Mouse (Mus musculus): ENCODE results near the gene Eef1akmt2.

Eef1akmt2 gene

DNA sequence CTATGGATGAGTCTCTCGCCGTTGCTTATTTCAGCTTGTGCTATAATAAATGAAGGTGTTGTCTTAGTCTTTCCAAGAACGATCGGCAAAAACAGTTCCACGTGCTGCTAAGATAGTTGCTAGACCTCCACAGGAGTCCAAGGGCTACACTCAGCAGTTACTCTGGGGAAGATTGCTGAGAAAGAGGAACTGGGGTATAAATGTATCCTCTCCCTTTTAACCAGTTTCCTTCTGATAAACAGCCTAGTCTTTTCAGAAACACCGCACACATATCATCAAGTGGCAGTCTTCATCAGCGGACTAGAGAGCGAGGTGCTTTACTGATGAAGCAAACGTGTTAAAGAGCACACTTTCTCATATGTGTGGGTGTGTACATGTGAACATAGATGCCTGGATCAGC, 13.8 kb upstream of the Eef1akmt2 start:
- DNase-seq = no peak

DNA sequence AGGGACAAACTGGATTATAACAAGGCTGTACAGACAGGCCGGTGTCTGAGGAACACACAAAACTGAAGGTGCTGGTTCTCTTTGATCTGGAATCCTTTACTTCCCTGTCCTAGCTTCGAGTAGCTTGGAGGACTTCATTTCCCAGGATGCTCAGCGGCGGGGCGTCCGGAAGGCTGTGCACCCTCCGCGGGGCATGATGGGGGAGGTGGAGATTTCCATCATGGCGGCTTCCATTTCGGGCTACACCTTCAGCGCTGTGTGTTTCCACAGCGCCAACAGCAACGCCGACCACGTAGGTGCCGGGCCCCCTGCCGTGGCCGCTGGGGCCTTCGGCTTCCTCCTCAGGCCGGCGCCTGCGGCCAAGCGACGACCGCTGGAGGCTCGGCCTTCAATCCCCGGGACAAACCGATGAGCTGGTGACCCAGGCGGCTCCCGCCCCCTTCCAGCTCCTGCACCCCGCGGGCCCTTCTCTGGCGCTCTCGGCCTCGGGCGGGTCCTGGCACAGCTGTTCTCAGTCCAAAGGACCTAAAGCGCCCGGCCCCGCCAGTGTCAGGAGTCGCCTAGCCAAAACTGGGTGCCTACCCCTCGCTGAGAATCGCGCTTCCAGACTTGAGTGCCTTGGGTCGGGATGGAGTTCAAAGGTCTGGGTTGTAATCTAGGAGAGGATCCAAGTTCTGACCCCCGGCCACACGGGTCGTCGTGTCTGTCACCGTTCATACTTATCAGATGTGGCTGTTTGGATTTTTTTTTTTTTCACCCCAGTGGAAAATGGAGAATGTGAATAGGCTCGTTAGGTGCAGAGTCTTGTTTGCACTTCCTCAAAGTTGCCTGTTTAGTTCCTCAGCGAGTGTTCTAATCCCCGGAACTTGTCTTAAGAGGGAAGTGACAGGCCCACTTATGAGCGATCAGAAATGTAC, 6.8 kb upstream of the Eef1akmt2 start, which contains the start of gene Abraxas2:
Abraxas2 (plus strand) TSS at position 184 of the 917 bp plus-strand sequence.
- peak; percentile 94 for DNase-seq

DNA sequence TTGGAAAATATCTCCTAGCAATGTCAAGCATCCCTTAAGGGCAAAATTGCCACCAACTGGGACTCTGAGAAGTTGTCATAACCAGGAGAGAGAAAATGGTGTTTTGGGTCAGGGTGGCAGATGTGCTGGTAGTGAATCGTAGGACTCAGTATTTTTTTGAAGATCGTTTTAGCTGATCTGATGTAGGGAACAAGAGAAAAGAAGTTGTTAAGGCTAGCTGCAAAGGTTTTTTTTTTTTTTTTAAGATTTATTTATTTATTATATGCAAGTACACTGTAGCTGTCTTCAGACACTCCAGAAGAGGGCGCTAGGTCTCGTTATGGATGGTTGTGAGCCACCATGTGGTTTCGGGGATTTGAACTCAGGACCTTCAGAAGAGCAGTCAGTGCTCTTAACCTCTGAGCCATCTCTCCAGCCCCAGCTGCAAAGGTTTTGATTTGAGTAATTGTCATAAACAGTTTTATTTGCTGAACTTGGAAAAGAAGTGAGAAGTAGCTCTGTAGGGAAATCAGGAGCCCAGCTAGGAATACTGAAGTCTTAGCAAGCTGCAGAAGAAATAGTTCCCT, 5.7 kb upstream of the Eef1akmt2 start:
- DNase-seq = no peak

DNA sequence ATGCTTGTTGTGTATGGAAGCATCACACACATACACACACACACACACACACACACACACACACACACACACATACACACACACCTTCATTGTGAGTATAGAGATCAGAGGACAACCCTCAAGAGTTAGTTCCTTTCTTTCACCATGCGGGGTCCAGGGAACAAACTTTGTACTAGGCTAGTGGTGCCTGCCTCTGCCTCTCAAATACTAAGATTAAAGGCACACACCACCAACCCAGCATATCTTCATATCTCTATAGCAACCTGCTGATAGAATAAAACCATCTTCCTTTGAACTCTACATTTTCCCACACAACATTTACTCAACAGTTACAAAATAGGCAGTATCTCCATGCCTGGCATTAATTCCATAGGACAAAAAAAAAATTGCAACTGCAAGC, 3.6 kb upstream of the Eef1akmt2 start:
- DNase-seq = no peak

DNA sequence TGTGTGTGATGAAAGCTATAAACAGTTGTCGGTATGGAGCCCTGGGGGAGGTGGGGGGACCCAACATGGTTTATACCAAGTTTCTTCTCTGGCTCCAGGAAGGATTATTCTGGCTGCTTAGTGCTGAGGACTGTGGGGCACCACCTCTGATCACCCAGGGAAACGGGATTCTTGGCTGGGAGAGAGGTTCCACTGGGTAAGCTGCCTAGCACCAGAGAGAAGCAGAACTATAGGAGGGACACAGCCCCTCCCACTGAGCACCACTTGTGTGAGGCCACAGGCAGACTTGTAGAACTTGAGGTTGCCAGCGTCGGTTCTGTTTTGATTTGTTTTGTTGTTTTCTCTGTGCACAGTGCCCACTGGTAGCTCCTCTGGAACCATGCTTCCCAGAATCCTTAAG, 1.5 kb upstream of the Eef1akmt2 start:
- no peak for DNase-seq

DNA sequence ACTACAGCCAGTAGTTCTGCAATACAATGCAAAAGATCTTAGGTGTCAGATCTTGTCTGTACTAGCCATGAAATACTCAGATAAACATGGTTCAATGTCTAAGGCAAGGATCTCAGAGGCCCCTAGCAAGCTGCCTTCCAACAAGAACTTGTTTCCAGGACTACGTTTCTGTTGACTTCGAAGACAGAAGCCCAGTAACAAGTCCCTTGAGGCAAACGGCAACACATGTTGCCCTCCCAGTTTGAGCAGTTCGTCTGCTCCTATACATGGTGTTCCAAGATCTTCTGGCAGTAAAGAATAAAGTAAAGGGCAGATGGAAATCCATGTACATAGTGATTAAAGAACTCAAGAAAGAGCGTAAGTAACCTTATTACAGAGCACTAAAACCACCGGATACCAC, 888 bp upstream of the Eef1akmt2 start:
- DNase-seq = no peak

DNA sequence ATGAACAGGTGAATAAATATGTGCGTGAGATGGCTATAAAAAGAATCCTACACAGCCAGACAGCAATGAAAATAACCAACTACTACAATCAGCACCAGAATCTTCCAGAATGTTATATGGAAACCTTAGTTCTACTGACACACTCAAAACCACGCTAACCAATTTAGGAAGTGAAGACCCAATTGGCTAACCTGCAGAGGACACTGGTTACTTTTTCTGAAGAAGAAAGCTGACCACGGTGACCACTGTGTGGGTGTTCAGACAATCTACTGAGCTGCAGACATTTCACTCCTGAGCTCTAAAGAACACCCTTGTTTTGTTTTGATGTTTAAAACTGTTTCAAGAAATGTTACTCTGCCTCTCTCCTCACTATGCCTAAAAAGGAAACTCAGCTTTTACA, 9.3 kb downstream of the Eef1akmt2 start:
- no peak for DNase-seq

DNA sequence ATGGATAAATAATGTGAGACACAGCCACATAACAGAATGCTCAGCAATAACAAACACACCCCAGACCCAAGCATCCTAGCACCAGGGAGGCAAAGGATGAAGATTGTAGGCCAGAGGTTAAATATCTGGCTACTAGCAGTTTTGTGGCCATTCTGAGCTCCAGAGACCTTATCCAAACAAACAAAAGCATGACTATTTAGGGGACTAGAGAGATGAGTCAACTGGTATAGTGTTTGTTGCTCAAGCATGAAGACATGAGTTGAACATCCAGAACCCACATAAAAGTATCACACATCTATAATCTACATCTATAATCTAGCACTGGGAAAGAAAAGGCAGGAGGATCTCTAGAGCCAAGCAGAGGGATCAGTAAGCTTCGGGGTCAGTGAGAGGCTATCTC, 10.0 kb downstream of the Eef1akmt2 start:
- no peak for DNase-seq

DNA sequence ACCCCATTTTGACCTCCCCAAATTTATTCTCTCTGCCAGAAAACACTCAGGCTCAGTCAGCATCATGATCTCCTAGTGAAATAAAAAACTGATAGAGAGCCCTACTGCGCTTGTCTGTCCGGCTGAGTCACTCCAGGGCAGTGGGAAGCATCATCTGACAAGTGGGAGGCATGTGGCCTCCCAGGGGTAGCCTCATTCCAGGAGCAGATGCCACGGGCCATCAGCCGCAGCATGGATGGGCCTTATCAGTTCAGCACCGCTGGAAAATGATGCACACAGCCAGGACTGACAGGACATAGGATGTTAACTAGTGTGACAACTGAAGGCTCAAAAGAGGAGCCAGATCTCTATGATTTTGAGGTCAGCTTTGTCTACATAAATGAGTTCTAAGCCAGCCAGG, 11.2 kb downstream of the Eef1akmt2 start:
- DNase-seq = no peak

DNA sequence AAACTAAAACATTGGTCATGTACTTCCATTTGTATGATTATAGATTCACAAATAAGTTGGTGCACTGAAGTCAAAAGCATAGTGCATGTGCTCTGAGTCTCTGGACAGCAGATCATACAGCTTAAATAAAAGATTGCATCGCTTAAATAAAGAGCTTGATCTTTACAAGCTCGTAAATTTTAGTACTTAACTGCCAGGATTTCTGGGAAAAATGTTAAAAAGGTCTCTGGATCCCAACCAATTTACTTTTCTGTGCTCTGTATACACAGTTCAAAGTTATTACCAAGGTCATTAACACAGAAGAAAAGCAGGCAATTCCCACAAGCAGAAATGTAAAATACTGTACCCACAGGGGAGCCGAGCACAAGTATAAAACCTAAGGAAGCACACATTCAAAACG, 21.5 kb downstream of the Eef1akmt2 start:
- DNase-seq = no peak

DNA sequence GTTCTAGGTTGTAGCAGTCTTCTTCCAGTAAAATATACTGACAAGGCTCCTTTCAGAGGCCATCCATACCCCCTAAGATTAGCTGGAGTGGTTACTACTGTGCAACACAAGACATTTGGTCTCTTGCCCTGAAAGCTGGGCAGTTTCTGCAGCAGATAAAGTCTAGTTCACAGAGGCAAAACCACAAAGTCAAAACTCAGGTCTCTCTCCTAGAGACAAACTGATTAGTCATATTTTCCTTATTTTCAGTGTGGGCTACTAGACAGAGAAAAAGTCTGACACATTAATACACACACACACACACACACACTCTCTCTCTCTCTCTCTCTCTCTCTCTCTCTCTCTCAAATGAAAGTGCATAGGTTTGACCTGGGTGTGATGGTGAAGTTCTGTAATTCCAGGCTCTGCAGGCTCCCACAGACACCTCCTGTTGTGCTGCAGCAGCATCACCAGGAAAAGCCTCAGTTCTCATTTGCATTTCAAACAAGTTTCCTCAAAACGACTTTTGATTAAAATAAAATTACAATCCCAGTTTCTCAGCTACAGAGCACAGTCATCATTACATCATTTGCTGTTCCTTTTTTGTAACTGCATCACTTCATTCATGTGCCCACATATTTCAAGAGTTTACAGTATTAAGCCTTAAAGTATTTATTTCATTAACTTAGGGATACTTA, 28.0 kb downstream of the Eef1akmt2 start:
- DNase-seq = no peak

DNA sequence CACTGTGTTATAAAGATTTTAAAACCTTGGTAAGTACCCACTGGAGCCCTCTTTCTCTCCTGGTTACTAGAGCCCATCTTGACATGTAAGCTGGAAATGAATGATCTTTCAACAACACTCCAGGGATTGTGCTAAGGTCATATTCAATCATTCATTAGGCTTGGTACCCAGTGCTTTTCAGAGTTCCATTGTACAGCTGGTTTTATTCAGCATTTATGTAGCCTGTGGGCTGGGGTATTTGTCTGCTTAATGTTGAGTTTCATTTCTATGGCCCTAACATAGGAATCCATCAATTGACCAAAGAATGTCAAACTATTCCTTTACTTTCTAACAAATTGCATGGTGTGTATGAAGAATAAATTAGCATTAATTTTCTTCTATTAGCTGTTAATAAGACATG, 28.6 kb downstream of the Eef1akmt2 start:
- DNase-seq = no peak

DNA sequence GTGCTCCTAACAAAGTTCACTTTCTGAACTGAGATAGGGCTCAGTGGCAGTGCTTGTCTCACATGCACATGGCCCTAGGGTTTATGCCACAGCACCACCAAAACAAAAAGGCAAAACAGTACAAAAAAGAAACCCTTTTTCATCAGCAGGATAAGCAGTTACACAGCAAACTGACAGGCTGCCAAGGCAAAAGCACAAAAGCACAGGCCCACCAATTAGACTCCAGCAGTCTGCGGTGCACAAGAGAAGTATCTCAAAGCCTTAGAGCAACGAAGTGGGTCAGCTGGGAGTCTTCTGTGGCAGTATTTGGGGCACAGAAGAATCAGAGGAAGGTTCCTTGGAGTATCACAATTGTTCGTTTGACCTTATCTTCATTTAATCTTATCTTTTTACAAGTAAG, 31.8 kb downstream of the Eef1akmt2 start:
- no peak for DNase-seq

DNA sequence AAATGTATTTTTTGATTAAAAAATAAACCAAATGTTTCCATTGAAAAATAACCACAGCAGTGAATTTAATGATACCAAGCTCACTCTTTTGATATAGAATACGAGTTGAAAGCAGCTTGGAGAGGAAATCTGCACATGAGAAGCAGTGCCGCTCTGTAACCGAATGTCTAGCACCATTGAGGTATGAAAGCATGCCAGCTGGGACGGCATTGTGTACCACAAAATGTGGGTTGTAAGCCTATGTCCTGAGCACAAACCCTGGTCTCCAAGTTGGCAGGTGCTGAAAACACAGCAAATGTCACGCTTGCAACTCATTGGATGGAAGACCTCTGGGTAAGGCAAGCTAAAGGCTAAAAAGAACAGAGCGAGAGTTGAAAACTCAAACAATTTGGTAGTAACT, 35.4 kb downstream of the Eef1akmt2 start:
- DNase-seq = no peak

DNA sequence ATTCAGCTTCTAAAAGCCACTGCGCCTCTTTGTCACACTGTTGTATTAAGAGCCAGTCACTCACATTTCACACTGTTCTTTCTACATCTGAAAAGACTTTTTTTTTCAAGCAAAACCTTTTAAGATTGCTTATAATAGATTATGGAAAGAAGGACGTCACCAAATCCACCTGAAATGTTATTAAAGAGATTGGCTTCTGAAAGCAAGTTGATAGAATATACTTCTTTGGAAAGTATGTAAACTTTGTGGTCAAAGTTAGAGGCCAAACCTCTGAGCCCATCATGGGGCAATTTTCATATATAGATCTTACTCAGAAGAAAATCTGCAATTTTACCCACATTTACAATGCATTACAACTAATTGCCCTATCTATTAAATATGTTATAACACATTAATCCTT, 35.9 kb downstream of the Eef1akmt2 start:
- no peak for DNase-seq

DNA sequence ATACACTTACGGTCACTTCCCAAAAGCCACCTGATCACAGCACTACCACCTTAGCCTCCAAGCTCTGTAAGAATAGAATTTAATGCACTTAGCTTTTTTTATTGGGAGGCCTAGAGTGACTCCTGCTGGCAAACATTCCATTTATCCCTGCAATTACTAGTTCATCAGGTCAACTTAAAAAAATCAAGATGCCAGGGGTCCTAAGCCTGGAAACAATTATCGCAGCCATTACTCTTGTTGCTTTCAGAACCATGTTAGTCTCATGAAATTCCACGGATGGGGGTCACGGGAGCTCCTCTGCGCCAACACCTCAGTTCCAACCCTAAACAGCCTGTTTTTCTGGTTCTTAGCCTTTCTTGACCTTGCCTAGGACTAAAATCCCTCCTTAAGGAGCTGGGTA, 37.4 kb downstream of the Eef1akmt2 start:
- no peak for DNase-seq

DNA sequence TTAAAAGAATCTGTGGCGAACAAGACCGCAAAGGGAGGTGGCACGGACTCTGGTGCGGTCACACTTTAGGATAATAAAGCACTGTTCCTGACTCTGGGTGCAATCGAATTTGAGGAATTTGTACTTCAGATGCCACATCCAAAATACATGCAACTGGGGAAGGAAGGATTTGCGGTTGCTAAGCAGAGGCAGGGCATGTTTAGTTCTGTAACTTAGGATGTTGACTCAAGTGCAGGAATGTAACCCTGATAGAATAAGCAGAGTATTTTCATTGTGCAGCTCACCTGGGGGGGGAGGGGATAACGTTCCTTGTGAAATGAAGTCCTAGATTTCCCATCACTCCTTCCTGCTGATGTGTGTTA, 38.4 kb downstream of the Eef1akmt2 start:
- DNase-seq = peak; percentile 36

DNA sequence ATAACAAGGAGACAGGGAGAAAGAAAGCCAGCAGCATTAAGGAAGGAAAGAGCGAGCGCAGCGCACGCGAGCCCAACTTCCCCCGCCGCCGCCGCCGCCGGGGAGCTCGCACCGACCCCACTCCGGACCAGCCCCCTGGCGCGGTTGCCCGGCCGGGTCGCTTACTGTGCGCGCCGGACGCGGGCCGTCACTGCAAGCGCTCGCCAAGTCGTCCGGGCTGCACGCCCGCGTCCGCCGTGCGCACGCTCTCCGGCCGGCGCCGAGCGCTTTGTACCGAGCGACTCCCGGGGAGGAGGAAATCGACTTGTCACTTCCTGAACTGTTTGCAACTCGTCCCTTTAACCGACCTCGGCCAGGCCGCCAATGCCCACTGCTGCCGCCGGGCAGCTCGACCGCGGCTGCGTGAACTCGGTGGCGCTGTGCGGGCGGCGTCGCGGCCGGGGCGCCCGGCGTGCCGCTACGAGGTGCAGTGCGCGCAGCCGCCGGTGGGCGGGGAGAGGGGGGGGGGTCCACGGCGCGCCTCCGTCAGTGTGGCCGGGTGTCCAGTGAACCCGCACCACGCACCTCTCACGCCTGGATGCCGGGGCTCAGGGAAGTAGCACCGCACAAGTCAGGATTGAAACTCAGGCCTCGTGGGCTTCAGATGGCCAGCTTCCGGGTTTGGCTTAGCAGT, 38.9 kb downstream of the Eef1akmt2 start, which contains the start of gene Fam53b:
Fam53b (minus strand) TSS at position 471 of the 673 bp plus-strand sequence.
- peak; percentile 84 for DNase-seq

DNA sequence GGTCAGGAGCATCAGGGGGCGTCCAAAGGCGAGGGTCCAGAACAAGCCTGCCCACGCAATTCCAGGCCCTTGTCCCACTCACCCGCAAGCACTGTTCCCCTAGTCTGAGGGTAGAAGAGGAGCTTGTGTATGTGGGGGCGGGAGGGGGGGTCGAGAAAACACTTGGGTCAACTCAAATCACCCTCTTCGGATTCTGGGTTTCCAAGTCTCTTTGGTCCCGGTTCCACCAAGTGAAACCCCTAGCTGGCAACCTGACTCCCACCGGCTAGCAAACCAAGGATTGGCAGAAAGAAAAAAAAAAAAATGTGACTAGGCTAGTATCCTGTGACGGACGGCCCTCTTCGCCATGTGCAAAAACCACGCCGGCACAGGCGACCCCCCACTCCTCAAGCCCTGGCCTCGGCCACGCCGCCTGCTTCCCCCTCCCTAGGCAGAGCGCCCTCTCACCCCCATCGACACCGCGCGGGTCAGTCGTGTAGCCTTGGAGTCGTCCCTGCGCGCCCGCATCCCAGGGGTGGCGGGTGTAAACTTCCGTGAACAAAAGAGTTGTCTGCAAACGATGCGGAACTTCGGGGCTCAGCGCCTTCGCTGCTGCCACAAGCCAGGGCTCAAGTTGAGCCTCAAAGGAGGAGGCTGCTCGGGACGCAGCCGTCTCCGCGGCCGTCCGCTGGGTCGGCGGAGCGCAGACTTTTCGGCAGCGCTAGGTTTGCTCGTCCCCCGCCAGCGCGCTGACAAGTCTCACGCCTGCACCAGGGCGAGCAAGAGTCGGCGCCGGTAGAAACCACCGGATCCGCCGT, 39.7 kb downstream of the Eef1akmt2 start:
- peak; percentile 73 for DNase-seq

DNA sequence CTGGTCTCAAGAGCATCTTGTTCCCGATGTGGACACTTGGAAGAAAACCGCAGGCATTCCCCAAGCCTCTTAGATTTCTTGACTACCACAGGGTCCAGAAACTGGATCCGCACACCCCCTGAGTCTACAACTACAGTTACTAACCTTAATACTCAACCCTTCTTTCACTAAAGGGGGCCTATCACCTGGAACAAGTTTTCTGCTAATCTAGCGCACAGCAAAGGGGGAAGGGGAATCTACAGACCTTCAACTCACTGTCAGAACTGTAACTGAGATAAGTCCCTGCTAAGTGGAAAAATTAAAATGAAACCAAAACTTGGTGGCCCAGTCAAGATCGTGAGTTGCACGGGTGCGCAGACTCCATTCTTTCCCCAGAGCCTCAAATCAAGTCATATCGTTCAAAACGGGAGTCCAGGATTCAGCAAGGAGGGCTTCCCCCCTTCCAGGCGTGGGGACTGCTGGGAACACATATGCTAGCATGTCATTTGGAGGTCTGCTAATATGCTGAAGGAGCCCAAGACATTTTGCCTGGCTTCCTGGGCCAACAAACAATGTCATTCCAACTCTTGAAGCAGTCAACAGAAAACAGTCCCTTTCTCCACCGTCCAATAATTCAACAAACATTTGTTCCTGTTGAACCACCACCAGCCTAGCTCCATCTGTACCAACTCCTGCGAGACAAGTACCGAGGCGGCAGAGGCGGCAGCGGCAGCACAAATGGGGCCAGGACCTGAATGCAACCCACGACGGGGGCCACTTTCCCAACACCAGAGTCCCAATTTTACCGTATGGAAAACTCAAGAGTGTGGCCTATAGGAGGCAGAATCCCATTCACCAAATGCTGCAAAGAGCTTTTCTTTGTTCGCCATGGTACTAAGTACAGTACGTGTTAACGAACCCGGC, 40.5 kb downstream of the Eef1akmt2 start:
- DNase-seq = peak; percentile 45

DNA sequence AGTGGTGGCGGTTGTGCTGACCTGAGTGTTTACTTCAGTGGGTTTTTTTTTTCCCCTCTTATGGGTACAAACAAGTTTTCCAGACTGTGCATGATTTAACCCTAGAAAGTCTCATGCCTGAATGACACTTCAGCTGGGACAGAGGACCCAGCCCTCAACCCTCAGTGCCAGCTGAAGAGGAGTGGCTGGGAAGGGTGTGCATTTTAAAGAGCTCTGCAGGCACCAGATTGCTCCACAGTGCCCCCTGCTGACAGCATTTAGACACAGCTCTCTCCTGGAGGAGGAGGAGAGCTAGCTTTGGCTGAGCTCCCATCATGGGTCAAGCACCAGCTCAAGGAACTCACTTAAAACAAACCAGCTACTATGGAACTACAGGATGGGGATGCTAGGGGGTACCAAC, 41.6 kb downstream of the Eef1akmt2 start:
- DNase-seq = peak; percentile 95
